Mouse (Mus musculus): ENCODE measurements around the gene Prdm2. TPM values are rescaled to one million over a fixed set of nuclear protein-coding genes. Genes with fewer than 3 reads are reported as not detected.

The Prdm2 gene
- polyA plus RNA-seq, 1 experiment from 2014 or later: 18.1 TPM

- no peak for ATAC-seq
- H3K4me2 ChIP-seq (ENCODE audit: low read length): no peak overlapping the region
- 68% methylated on average over 6 of the region's 6 CpGs for WGBS
- H3K27ac ChIP-seq (ENCODE audit: low read length): no peak overlapping the region
- no peaks in the 10 kb centered on the region for H3K9me3 ChIP-seq (ENCODE audit: control insufficient read depth, low read length)
- no peaks in the 10 kb centered on the region for H3K27me3 ChIP-seq (replicated peaks; ENCODE audit: control insufficient read depth, insufficient read depth, low read length)
- no peaks in the 10 kb centered on the region for H3K4me1 ChIP-seq (replicated peaks; ENCODE audit: control insufficient read depth, insufficient read depth, low read length)
- no peak overlapping the region for H3K4me3 ChIP-seq (replicated peaks; ENCODE audit: low read length)
- H3K36me3 ChIP-seq (ENCODE audit: control insufficient read depth, insufficient read depth): no peaks in the 10 kb centered on the region
- H3K9ac ChIP-seq (replicated peaks; ENCODE audit: low read depth, low read length): no peak overlapping the region
Measured at GRCm38 (mm10) chr4:143193164-143193563, 19.6 kb downstream of the Prdm2 start.

- no peaks in the 10 kb centered on the region for H3K9me3 ChIP-seq (ENCODE audit: control insufficient read depth, low read length)
- H3K9ac ChIP-seq (replicated peaks; ENCODE audit: low read depth, low read length): no peak overlapping the region
- ATAC-seq: no peak
- H3K4me3 ChIP-seq (replicated peaks; ENCODE audit: low read length): no peak overlapping the region
- H3K36me3 ChIP-seq (ENCODE audit: control insufficient read depth, insufficient read depth): no peaks in the 10 kb centered on the region
- 84% methylated on average over 3 of the region's 3 CpGs for WGBS
- no peak overlapping the region for H3K4me2 ChIP-seq (ENCODE audit: low read length)
- H3K27me3 ChIP-seq (replicated peaks; ENCODE audit: control insufficient read depth, insufficient read depth, low read length): no peaks in the 10 kb centered on the region
- H3K27ac ChIP-seq (ENCODE audit: low read length): no peak overlapping the region
- H3K4me1 ChIP-seq (replicated peaks; ENCODE audit: control insufficient read depth, insufficient read depth, low read length): no peaks in the 10 kb centered on the region
Measured at GRCm38 (mm10) chr4:143191783-143192182, 21.0 kb downstream of the Prdm2 start.

GRCm38 (mm10) chr4:143190657-143191056, 22.1 kb downstream of the Prdm2 start:
- ATAC-seq: no peak
- 71% methylated on average over 4 of the region's 4 CpGs for WGBS
- Histone ChIP-seq H3K9ac (replicated peaks; ENCODE audit: low read depth, low read length) (no peak overlapping the region), H3K36me3 (ENCODE audit: control insufficient read depth, insufficient read depth) (no peaks in the 10 kb centered on the region), H3K27me3 (replicated peaks; ENCODE audit: control insufficient read depth, insufficient read depth, low read length) (no peaks in the 10 kb centered on the region), H3K27ac (ENCODE audit: low read length) (no peak overlapping the region), H3K4me2 (ENCODE audit: low read length) (no peak overlapping the region), H3K4me1 (replicated peaks; ENCODE audit: control insufficient read depth, insufficient read depth, low read length) (no peaks in the 10 kb centered on the region), H3K9me3 (ENCODE audit: control insufficient read depth, low read length) (no peaks in the 10 kb centered on the region), H3K4me3 (replicated peaks; ENCODE audit: low read length) (no peak overlapping the region)

GRCm38 (mm10) chr4:143188571-143189191, 24.1 kb downstream of the Prdm2 start:
- no peak overlapping the region for H3K27ac ChIP-seq (ENCODE audit: low read length)
- H3K4me1 ChIP-seq (replicated peaks; ENCODE audit: control insufficient read depth, insufficient read depth, low read length): no peaks in the 10 kb centered on the region
- H3K9me3 ChIP-seq (ENCODE audit: control insufficient read depth, low read length): no peaks in the 10 kb centered on the region
- no peak overlapping the region for H3K4me2 ChIP-seq (ENCODE audit: low read length)
- H3K9ac ChIP-seq (replicated peaks; ENCODE audit: low read depth, low read length): no peak overlapping the region
- no peaks in the 10 kb centered on the region for H3K36me3 ChIP-seq (ENCODE audit: control insufficient read depth, insufficient read depth)
- no peak for ATAC-seq
- WGBS: 86% methylated on average over 5 of the region's 5 CpGs
- H3K27me3 ChIP-seq (replicated peaks; ENCODE audit: control insufficient read depth, insufficient read depth, low read length): no peaks in the 10 kb centered on the region
- no peak overlapping the region for H3K4me3 ChIP-seq (replicated peaks; ENCODE audit: low read length)

GRCm38 (mm10) chr4:143186066-143186465, 26.7 kb downstream of the Prdm2 start:
- H3K27me3 ChIP-seq (replicated peaks; ENCODE audit: control insufficient read depth, insufficient read depth, low read length): no peaks in the 10 kb centered on the region
- H3K27ac ChIP-seq (ENCODE audit: low read length): no peak overlapping the region
- H3K9ac ChIP-seq (replicated peaks; ENCODE audit: low read depth, low read length): no peak overlapping the region
- ATAC-seq: no peak
- H3K4me1 ChIP-seq (replicated peaks; ENCODE audit: control insufficient read depth, insufficient read depth, low read length): 0 out of 2 replicates have a peak, but pooled peaks cover 2% of the 10 kb centered on the region
- no peaks in the 10 kb centered on the region for H3K9me3 ChIP-seq (ENCODE audit: control insufficient read depth, low read length)
- H3K4me2 ChIP-seq (ENCODE audit: low read length): no peak overlapping the region
- no peaks in the 10 kb centered on the region for H3K36me3 ChIP-seq (ENCODE audit: control insufficient read depth, insufficient read depth)
- H3K4me3 ChIP-seq (replicated peaks; ENCODE audit: low read length): no peak overlapping the region

- no peaks in the 10 kb centered on the region for H3K36me3 ChIP-seq (ENCODE audit: control insufficient read depth, insufficient read depth)
- ATAC-seq: no peak
- no peak overlapping the region for H3K9ac ChIP-seq (replicated peaks; ENCODE audit: low read depth, low read length)
- H3K27ac ChIP-seq (ENCODE audit: low read length): no peak overlapping the region
- 89% methylated on average over 9 of the region's 9 CpGs for WGBS
- H3K4me1 ChIP-seq (replicated peaks; ENCODE audit: control insufficient read depth, insufficient read depth, low read length): 0 out of 2 replicates have a peak, but pooled peaks cover 2% of the 10 kb centered on the region
- no peaks in the 10 kb centered on the region for H3K27me3 ChIP-seq (replicated peaks; ENCODE audit: control insufficient read depth, insufficient read depth, low read length)
- H3K4me2 ChIP-seq (ENCODE audit: low read length): no peak overlapping the region
- no peak overlapping the region for H3K4me3 ChIP-seq (replicated peaks; ENCODE audit: low read length)
- H3K9me3 ChIP-seq (ENCODE audit: control insufficient read depth, low read length): no peaks in the 10 kb centered on the region
Measured at GRCm38 (mm10) chr4:143185496-143185895, 27.3 kb downstream of the Prdm2 start.

- no peaks in the 10 kb centered on the region for H3K9me3 ChIP-seq (ENCODE audit: control insufficient read depth, low read length)
- WGBS: 86% methylated on average over 6 of the region's 6 CpGs
- no peaks in the 10 kb centered on the region for H3K36me3 ChIP-seq (ENCODE audit: control insufficient read depth, insufficient read depth)
- H3K4me3 ChIP-seq (replicated peaks; ENCODE audit: low read length): no peak overlapping the region
- H3K27me3 ChIP-seq (replicated peaks; ENCODE audit: control insufficient read depth, insufficient read depth, low read length): no peaks in the 10 kb centered on the region
- H3K9ac ChIP-seq (replicated peaks; ENCODE audit: low read depth, low read length): no peak overlapping the region
- ATAC-seq: no peak
- no peak overlapping the region for H3K4me2 ChIP-seq (ENCODE audit: low read length)
- 0 out of 2 replicates have a peak, but pooled peaks cover 2% of the 10 kb centered on the region for H3K4me1 ChIP-seq (replicated peaks; ENCODE audit: control insufficient read depth, insufficient read depth, low read length)
- no peak overlapping the region for H3K27ac ChIP-seq (ENCODE audit: low read length)
Measured at GRCm38 (mm10) chr4:143183141-143183540, 29.7 kb downstream of the Prdm2 start.

- Histone ChIP-seq H3K4me3 (replicated peaks; ENCODE audit: low read length) (no peak overlapping the region), H3K4me2 (ENCODE audit: low read length) (no peak overlapping the region), H3K27ac (ENCODE audit: low read length) (no peak overlapping the region), H3K27me3 (replicated peaks; ENCODE audit: control insufficient read depth, insufficient read depth, low read length) (no peaks in the 10 kb centered on the region), H3K9ac (replicated peaks; ENCODE audit: low read depth, low read length) (no peak overlapping the region), H3K4me1 (replicated peaks; ENCODE audit: control insufficient read depth, insufficient read depth, low read length) (0 out of 2 replicates have a peak, but pooled peaks cover 2% of the 10 kb centered on the region), H3K36me3 (ENCODE audit: control insufficient read depth, insufficient read depth) (no peaks in the 10 kb centered on the region), H3K9me3 (ENCODE audit: control insufficient read depth, low read length) (no peaks in the 10 kb centered on the region)
- 89% methylated on average over 5 of the region's 5 CpGs for WGBS
- no peak for ATAC-seq
Measured at GRCm38 (mm10) chr4:143180731-143181130, 32.1 kb downstream of the Prdm2 start.

GRCm38 (mm10) chr4:143171600-143172290, 41.0 kb downstream of the Prdm2 start:
- WGBS: 72% methylated on average over 4 of the region's 4 CpGs
- Histone ChIP-seq H3K27me3 (replicated peaks; ENCODE audit: control insufficient read depth, insufficient read depth, low read length) (no peaks in the 10 kb centered on the region), H3K9me3 (ENCODE audit: control insufficient read depth, low read length) (no peaks in the 10 kb centered on the region), H3K4me2 (ENCODE audit: low read length) (no peak overlapping the region), H3K9ac (replicated peaks; ENCODE audit: low read depth, low read length) (no peak overlapping the region), H3K4me3 (replicated peaks; ENCODE audit: low read length) (no peak overlapping the region), H3K27ac (ENCODE audit: low read length) (no peak overlapping the region), H3K36me3 (ENCODE audit: control insufficient read depth, insufficient read depth) (peaks cover 13% of the 10 kb centered on the region), H3K4me1 (replicated peaks; ENCODE audit: control insufficient read depth, insufficient read depth, low read length) (no peaks in the 10 kb centered on the region)
- no peak for ATAC-seq

Measured in forebrain, embryonic 16.5 days (tissue).